Mouse (Mus musculus) limb, embryonic 14.5 days (tissue): ENCODE measurements at regions not wholly inside any gene's neighbourhood (a gene's known extent, or its start where the extent isn't known, plus 50 kb on each side); places are given as distances from the start of the nearest gene placed in this dataset.
A peak's percentile ranks its signal among the peaks of the same experiment; 100 is the strongest.

Experiments
- ATAC-seq: fragments of 200-750 bp; cut with Nextera tagmentation; 2 replicates; pipeline ENCODE4 v1.8.0; 2017; ENCODE audit warnings: low read depth, moderate number of reproducible peaks, moderate TSS enrichment; ENCODE audit not compliant: low FRiP score
- DNase-seq: peaks from one replicate; pipeline ENCODE4 v3.0.0-alpha.2; 2015; ENCODE audit warnings: low spot score
- H3K27ac ChIP-seq: fragments of 300-500 bp; sonication (generic); replicated peaks from 2 replicates; pipeline ENCODE4 v1.5.1; 2014; ENCODE audit warnings: low read depth, mild to moderate bottlenecking, low read length, moderate library complexity, mixed read lengths
- H3K27me3 ChIP-seq: fragments of 300-500 bp; sonication (generic); 2 replicates; pipeline ENCODE4 v1.6.1; 2014; ENCODE audit warnings: low read length, mixed read lengths; ENCODE audit not compliant: control insufficient read depth, insufficient read depth
- H3K36me3 ChIP-seq: fragments of 300-500 bp; sonication (generic); 2 replicates; pipeline ENCODE4 v1.6.1; 2014; ENCODE audit warnings: mild to moderate bottlenecking, low read length, moderate library complexity, mixed read lengths; ENCODE audit not compliant: control insufficient read depth, insufficient read depth
- H3K4me1 ChIP-seq: fragments of 300-500 bp; sonication (generic); 2 replicates; pipeline ENCODE4 v1.6.1; 2014; ENCODE audit warnings: antibody characterized with exemption, low read length, mixed read lengths; ENCODE audit not compliant: control insufficient read depth, insufficient read depth
- H3K4me2 ChIP-seq: fragments of 300-500 bp; sonication (generic); replicated peaks from 2 replicates; pipeline ENCODE4 v1.6.1; 2014; ENCODE audit warnings: low read depth, mild to moderate bottlenecking, low read length, moderate library complexity; ENCODE audit not compliant: severe bottlenecking
- H3K4me3 ChIP-seq: fragments of 300-500 bp; sonication (generic); replicated peaks from 2 replicates; pipeline ENCODE4 v1.5.1; 2014; ENCODE audit warnings: low read length
- H3K9ac ChIP-seq: fragments of 300-500 bp; sonication (generic); 2 replicates; pipeline ENCODE4 v1.6.1; 2014; ENCODE audit warnings: mild to moderate bottlenecking, low read depth, low read length, moderate library complexity; ENCODE audit not compliant: severe bottlenecking
- H3K9me3 ChIP-seq: fragments of 300-500 bp; sonication (generic); 2 replicates; pipeline ENCODE4 v1.6.1; 2016; ENCODE audit warnings: low read length; ENCODE audit not compliant: control insufficient read depth
- POLR2A ChIP-seq: fragments of 200-500 bp; IDR thresholded peaks from 2 replicates; pipeline ENCODE4 v1.8.0; 2012; ENCODE audit warnings: inconsistent platforms, mild to moderate bottlenecking, moderate library complexity, borderline replicate concordance; ENCODE audit not compliant: insufficient read depth, insufficient read length; ENCODE audit errors: extremely low read depth
- WGBS: fragments of 180-500 bp; shearing (Covaris S2); extraction: QIAGEN DNeasy Blood & Tissue Kit; methylation state at CpG from one replicate; pipeline ENCODE4 v1.1.7; 2014; 5-methylcytosine and 5-hydroxymethylcytosine counted together

- Histone ChIP-seq H3K27ac (no peak overlapping the region), H3K36me3 (no peaks in the 10 kb centered on the region), H3K4me3 (no peak overlapping the region), H3K4me2 (no peak overlapping the region), H3K9me3 (no peaks in the 10 kb centered on the region), H3K27me3 (no peaks in the 10 kb centered on the region), H3K4me1 (no peaks in the 10 kb centered on the region), H3K9ac (no peak overlapping the region)
- ATAC-seq (peak; percentile 89), DNase-seq (peak; percentile 60)
- TF ChIP-seq POLR2A, result no peak
- 64% methylated on average over 4 of the region's 4 CpGs for WGBS
Observed at GRCm38 (mm10) chr13:35486125-35486524, 173.5 kb upstream of the Cdyl start.

- 79% methylated on average over 2 of the region's 2 CpGs for WGBS
- H3K36me3 ChIP-seq, result no peaks in the 10 kb centered on the region
- no peak for TF ChIP-seq POLR2A
- H3K9me3 ChIP-seq, result no peaks in the 10 kb centered on the region
- H3K9ac ChIP-seq, result no peak overlapping the region
- H3K27me3 ChIP-seq, result no peaks in the 10 kb centered on the region
- DNase-seq (no peak), ATAC-seq (no peak)
- peaks cover 31% of the 10 kb centered on the region for H3K4me1 ChIP-seq
- no peak overlapping the region for H3K27ac ChIP-seq
- H3K4me3 ChIP-seq, result no peak overlapping the region
- no peak overlapping the region for H3K4me2 ChIP-seq
Observed at GRCm38 (mm10) chr13:35499776-35500175, 159.9 kb upstream of the Cdyl start.

GRCm38 (mm10) chr13:35500891-35501290, 158.7 kb upstream of the Cdyl start:
- Histone ChIP-seq H3K27me3 (no peaks in the 10 kb centered on the region), H3K9ac (no peak overlapping the region), H3K9me3 (no peaks in the 10 kb centered on the region), H3K4me3 (no peak overlapping the region), H3K27ac (0 out of 2 replicates have a peak overlapping the region, but pooled peaks have one; percentile 30), H3K4me2 (no peak overlapping the region), H3K4me1 (peaks cover 31% of the 10 kb centered on the region), H3K36me3 (no peaks in the 10 kb centered on the region)
- ATAC-seq, result no peak
- WGBS, result 23% methylated on average over 4 of the region's 5 CpGs
- no peak for DNase-seq
- no peak for TF ChIP-seq POLR2A

GRCm38 (mm10) chr13:35501351-35502146, 158.1 kb upstream of the Cdyl start:
- H3K27me3 ChIP-seq, result no peaks in the 10 kb centered on the region
- no peak overlapping the region for H3K9ac ChIP-seq
- H3K4me2 ChIP-seq, result no peak overlapping the region
- H3K9me3 ChIP-seq, result no peaks in the 10 kb centered on the region
- no peak overlapping the region for H3K4me3 ChIP-seq
- no peak for TF ChIP-seq POLR2A
- H3K27ac ChIP-seq, result peak overlapping the region; percentile 30; the same call in 1 of the 2 replicates
- peaks cover 31% of the 10 kb centered on the region for H3K4me1 ChIP-seq
- 21% methylated on average over 11 of the region's 11 CpGs for WGBS
- DNase-seq (peak; percentile 39), ATAC-seq (peak; percentile 41; the same call in 1 of the 2 replicates)
- H3K36me3 ChIP-seq, result no peaks in the 10 kb centered on the region

GRCm38 (mm10) chr13:35502147-35502522, 157.5 kb upstream of the Cdyl start:
- no peak overlapping the region for H3K9ac ChIP-seq
- no peaks in the 10 kb centered on the region for H3K9me3 ChIP-seq
- H3K4me2 ChIP-seq, result 0 out of 2 replicates have a peak overlapping the region, but pooled peaks have one; percentile 10
- no peak overlapping the region; the same call in 1 of the 2 replicates for H3K27ac ChIP-seq
- H3K4me3 ChIP-seq, result no peak overlapping the region
- DNase-seq, result peak; percentile 38
- H3K36me3 ChIP-seq, result no peaks in the 10 kb centered on the region
- H3K4me1 ChIP-seq, result peaks cover 31% of the 10 kb centered on the region
- H3K27me3 ChIP-seq, result no peaks in the 10 kb centered on the region
- WGBS, result 20% methylated on average over 5 of the region's 5 CpGs
- TF ChIP-seq POLR2A, result no peak
- 0 out of 2 replicates have a peak, but pooled peaks have one; percentile 26 for ATAC-seq
